Mouse (Mus musculus): ENCODE measurements at regions not wholly inside any gene's neighbourhood (a gene's known extent, or its start where the extent isn't known, plus 50 kb on each side); places are given as distances from the start of the nearest gene placed in this dataset.

GRCm38 (mm10) chr17:52195804-52196203 lies 362.7 kb upstream of the Satb1 start:
- DNase-seq = no peak

GRCm38 (mm10) chr17:52191064-52191682 lies 358.1 kb upstream of the Satb1 start:
- no peak for DNase-seq

GRCm38 (mm10) chr17:52182706-52183105 lies 349.6 kb upstream of the Satb1 start:
- DNase-seq = peak; percentile 70 to 71

- no peak for DNase-seq
Observed at GRCm38 (mm10) chr17:52177996-52178395, 344.9 kb upstream of the Satb1 start.

GRCm38 (mm10) chr17:52168076-52168838 lies 335.2 kb upstream of the Satb1 start:
- peak; percentile 47 to 60 for DNase-seq

- DNase-seq = no peak
Observed at GRCm38 (mm10) chr17:52167658-52168057, 334.6 kb upstream of the Satb1 start.

- DNase-seq = peak in 1 of 2 experiments; percentile 43
Observed at GRCm38 (mm10) chr17:52165891-52166485, 332.9 kb upstream of the Satb1 start.

- peak; percentile 54 to 67 for DNase-seq
Observed at GRCm38 (mm10) chr17:52162559-52163397, 329.7 kb upstream of the Satb1 start.

- no peak for DNase-seq
Observed at GRCm38 (mm10) chr17:52150496-52150895, 317.4 kb upstream of the Satb1 start.

GRCm38 (mm10) chr17:52149834-52150233 lies 316.7 kb upstream of the Satb1 start:
- no peak for DNase-seq

- DNase-seq = peak in 1 of 2 experiments; percentile 35
Observed at GRCm38 (mm10) chr17:52149068-52149467, 316.0 kb upstream of the Satb1 start.

GRCm38 (mm10) chr17:52103891-52104290 lies 270.8 kb upstream of the Satb1 start:
- DNase-seq = no peak

GRCm38 (mm10) chr17:52085834-52086233 lies 252.7 kb upstream of the Satb1 start:
- no peak for DNase-seq

- DNase-seq = no peak
Observed at GRCm38 (mm10) chr17:52084455-52084854, 251.4 kb upstream of the Satb1 start.

- peak; percentile 33 to 45 for DNase-seq
Observed at GRCm38 (mm10) chr17:52079316-52079715, 246.2 kb upstream of the Satb1 start.

- no peak for DNase-seq
Observed at GRCm38 (mm10) chr17:52078496-52078895, 245.4 kb upstream of the Satb1 start.

GRCm38 (mm10) chr17:52077951-52078350 lies 244.9 kb upstream of the Satb1 start:
- no peak for DNase-seq

GRCm38 (mm10) chr17:52076746-52077145 lies 243.7 kb upstream of the Satb1 start:
- DNase-seq = no peak

- peak; percentile 14 to 42 for DNase-seq
Observed at GRCm38 (mm10) chr17:52067721-52068120, 234.6 kb upstream of the Satb1 start.

- DNase-seq = no peak
Observed at GRCm38 (mm10) chr17:52064618-52065017, 231.5 kb upstream of the Satb1 start.

GRCm38 (mm10) chr17:52063121-52063520 lies 230.0 kb upstream of the Satb1 start:
- DNase-seq = no peak

- peak; percentile 34 to 35 for DNase-seq
Observed at GRCm38 (mm10) chr17:52062096-52062665, 229.1 kb upstream of the Satb1 start.

GRCm38 (mm10) chr17:52036479-52036878 lies 203.4 kb upstream of the Satb1 start:
- DNase-seq = peak; percentile 21 to 42

Measured in thymus, postnatal 36 days (tissue).